Mouse (Mus musculus): ENCODE measurements around the gene Pdcl3. TPM values are rescaled to one million over a fixed set of nuclear protein-coding genes. Genes with fewer than 3 reads are reported as not detected.

Gene Pdcl3
- polyA plus RNA-seq, 1 experiment: 101 TPM

Other genes starting within 250 kb of the Pdcl3 start
- gene Lonrf2, start 148.9 kb upstream of the Pdcl3 start, polyA plus RNA-seq (2012; ENCODE audit: insufficient read depth, insufficient read length, missing spikeins): 0.20 TPM in 1 of 2 replicates, not detected in the other
- gene Chst10, start 87.4 kb upstream of the Pdcl3 start, polyA plus RNA-seq (2012; ENCODE audit: insufficient read depth, insufficient read length, missing spikeins): 0.50 TPM in 1 of 2 replicates, not detected in the other
- not detected in 2 replicates for gene Nms, start 46.5 kb upstream of the Pdcl3 start, polyA plus RNA-seq (2012; ENCODE audit: insufficient read depth, insufficient read length, missing spikeins)
- 0.88 and 0.95 TPM in 2 replicates for gene Npas2, start 208.1 kb downstream of the Pdcl3 start, polyA plus RNA-seq (2012; ENCODE audit: insufficient read depth, insufficient read length, missing spikeins)

Measured in brown adipose tissue, adult 24 weeks (tissue).